Mouse (Mus musculus) G1E-ER4 (cell line): Measurements from ENCODE around the gene Acoxl. TPM values are rescaled to one million over a fixed set of nuclear protein-coding genes. Genes with fewer than 3 reads are reported as not detected.

ENCODE experiments used
- GATA1 ChIP-seq: IDR thresholded peaks from one replicate; pipeline ENCODE4 v1.8.0; 2012; ENCODE audit warnings: low read length, inconsistent platforms
- polyA plus RNA-seq: library from polyadenylated mRNA; stranded (reverse); fragments of >175 nt; gene quantifications from 2 replicates; pipeline ENCODE4 v1.2.3, GENCODE M21; 2012

Acoxl gene
- 0.09 and 0.12 TPM in 2 replicates for polyA plus RNA-seq

GRCm38 (mm10) chr2:127838576-127838975 lies at the start of gene Acoxl:
Gene Acoxl, plus strand, starts transcription at chr2:127838876.
- no peak for TF ChIP-seq GATA1

GRCm38 (mm10) chr2:127789138-127789537 lies 49.5 kb upstream of the Acoxl start:
- TF ChIP-seq GATA1: no peak

GRCm38 (mm10) chr2:127789651-127790270 lies 48.9 kb upstream of the Acoxl start:
- no peak for TF ChIP-seq GATA1

- no peak for TF ChIP-seq GATA1
Measured at GRCm38 (mm10) chr2:127791919-127792603, 46.6 kb upstream of the Acoxl start, which contains the start of gene Mtln. Gene Mtln, minus strand, starts transcription at chr2:127792488.

GRCm38 (mm10) chr2:127831401-127832102 lies 7.1 kb upstream of the Acoxl start, which contains the start of gene Bub1:
Gene Bub1, minus strand, starts transcription at chr2:127831865.
- TF ChIP-seq GATA1: no peak

GRCm38 (mm10) chr2:127832103-127832832 lies 6.4 kb upstream of the Acoxl start:
- TF ChIP-seq GATA1: no peak

- TF ChIP-seq GATA1: no peak
Measured at GRCm38 (mm10) chr2:127832833-127833190, 5.9 kb upstream of the Acoxl start.

GRCm38 (mm10) chr2:127839425-127839824 lies 749 bp downstream of the Acoxl start:
- no peak for TF ChIP-seq GATA1

- TF ChIP-seq GATA1: no peak
Measured at GRCm38 (mm10) chr2:127841402-127841801, 2.7 kb downstream of the Acoxl start.

GRCm38 (mm10) chr2:127842421-127842820 lies 3.7 kb downstream of the Acoxl start:
- no peak for TF ChIP-seq GATA1

GRCm38 (mm10) chr2:127845346-127845982 lies 6.8 kb downstream of the Acoxl start:
- no peak for TF ChIP-seq GATA1

GRCm38 (mm10) chr2:127846008-127846407 lies 7.3 kb downstream of the Acoxl start:
- no peak for TF ChIP-seq GATA1

- no peak for TF ChIP-seq GATA1
Measured at GRCm38 (mm10) chr2:127846571-127846970, 7.9 kb downstream of the Acoxl start.

GRCm38 (mm10) chr2:127850371-127850770 lies 11.7 kb downstream of the Acoxl start:
- no peak for TF ChIP-seq GATA1

GRCm38 (mm10) chr2:127854332-127854991 lies 15.8 kb downstream of the Acoxl start:
- no peak for TF ChIP-seq GATA1
